Mouse (Mus musculus) heart, embryonic 16.5 days (tissue): Measurements from ENCODE around the gene Prkch. TPM values are rescaled to one million over a fixed set of nuclear protein-coding genes. Genes with fewer than 3 reads are reported as not detected.
A peak's percentile ranks its signal among the peaks of the same experiment; 100 is the strongest.
"Not testable (repeated sequence)": the region's sequence is repeated elsewhere in the genome, so short reads cannot be mapped to it uniquely, and the experiment has no call there.

Source experiments
- ATAC-seq: fragments of 200-750 bp; cut with Nextera tagmentation; replicated peaks from 2 replicates; pipeline ENCODE4 v1.8.0; 2017; ENCODE audit warnings: moderate number of reproducible peaks; ENCODE audit not compliant: insufficient read depth, low FRiP score; ENCODE audit errors: extremely low read depth
- H3K27ac ChIP-seq: fragments of 300-500 bp; sonication (generic); 2 replicates; pipeline ENCODE4 v1.5.1; 2014; ENCODE audit warnings: mild to moderate bottlenecking, low read length, control low read depth, moderate library complexity
- H3K27me3 ChIP-seq: fragments of 300-500 bp; sonication (generic); 2 replicates; pipeline ENCODE4 v1.6.1; 2014; ENCODE audit warnings: low read length, mixed read lengths; ENCODE audit not compliant: control insufficient read depth, insufficient read depth
- H3K36me3 ChIP-seq: fragments of 300-500 bp; sonication (generic); 2 replicates; pipeline ENCODE4 v1.6.1; 2014; ENCODE audit not compliant: control insufficient read depth, insufficient read depth
- H3K4me1 ChIP-seq: fragments of 300-500 bp; sonication (generic); 2 replicates; pipeline ENCODE4 v1.6.1; 2014; ENCODE audit warnings: low read length, mixed read lengths; ENCODE audit not compliant: control insufficient read depth, insufficient read depth
- H3K4me2 ChIP-seq: fragments of 300-500 bp; sonication (generic); 2 replicates; pipeline ENCODE4 v1.6.1; 2014; ENCODE audit warnings: low read depth, mild to moderate bottlenecking, control low read depth, low read length
- H3K4me3 ChIP-seq: fragments of 300-500 bp; sonication (generic); 2 replicates; pipeline ENCODE4 v1.5.1; 2014; ENCODE audit warnings: mild to moderate bottlenecking, control low read depth, low read length
- H3K9ac ChIP-seq: fragments of 300-500 bp; sonication (generic); 2 replicates; pipeline ENCODE4 v1.6.1; 2014; ENCODE audit warnings: low read length, control low read depth
- H3K9me3 ChIP-seq: fragments of 300-500 bp; sonication (generic); replicated peaks from 2 replicates; pipeline ENCODE4 v1.6.1; 2016; ENCODE audit warnings: low read length; ENCODE audit not compliant: control insufficient read depth
- WGBS: fragments of 180-500 bp; shearing (Covaris S2); extraction: QIAGEN DNeasy Blood & Tissue Kit; methylation state at CpG from one replicate; pipeline ENCODE4 v1.1.7; 2014; 5-methylcytosine and 5-hydroxymethylcytosine counted together
- polyA plus RNA-seq: library from polyadenylated mRNA; unstranded; fragments of >200 nt; fragmentation: Nextera tagmentation; extraction: Ambion mirVana; gene quantifications from 2 replicates; pipeline ENCODE4 v1.2.1, GENCODE M21; 2015

Gene Prkch
- polyA plus RNA-seq: 12.4 and 15.2 TPM in 2 replicates

- Histone ChIP-seq H3K27me3 (peaks cover 8% of the 10 kb centered on the region), H3K9me3 (no peaks in the 10 kb centered on the region), H3K36me3 (no peaks in the 10 kb centered on the region), H3K4me1 (0 out of 2 replicates have a peak, but pooled peaks cover 4% of the 10 kb centered on the region), H3K4me3 (peak within 1 kb of the TSS; percentile 87), H3K4me2 (peak within 1 kb of the TSS; percentile 88), H3K27ac (peak within 1 kb of the TSS; percentile 90), H3K9ac (peak within 1 kb of the TSS; percentile 93)
- peak; percentile 86 for ATAC-seq
- 0% methylated on average over 51 of the region's 61 CpGs for WGBS
Measured at GRCm38 (mm10) chr12:73584610-73585240, at the start of gene Prkch. Gene Prkch (plus strand): TSS chr12:73584796.

- Histone ChIP-seq H3K9ac (peak overlapping the region; percentile 32; the same call in 1 of the 2 replicates), H3K4me2 (peak overlapping the region; percentile 59), H3K36me3 (no peaks in the 10 kb centered on the region), H3K27me3 (peaks cover 5% of the 10 kb centered on the region), H3K9me3 (no peaks in the 10 kb centered on the region), H3K4me1 (peaks cover 3% of the 10 kb centered on the region; the same call in 1 of the 2 replicates), H3K27ac (no peak overlapping the region), H3K4me3 (peak overlapping the region; percentile 35)
- WGBS: 28% methylated on average over 17 of the region's 17 CpGs
- no peak for ATAC-seq
Measured at GRCm38 (mm10) chr12:73537499-73538138, 47.0 kb upstream of the Prkch start.

GRCm38 (mm10) chr12:73538139-73538508, 46.5 kb upstream of the Prkch start:
- H3K9ac ChIP-seq, H3K4me1 ChIP-seq, ATAC-seq, H3K36me3 ChIP-seq, H3K27me3 ChIP-seq, H3K9me3 ChIP-seq, H3K27ac ChIP-seq: not testable (repeated sequence)
- Histone ChIP-seq H3K4me2 (peak overlapping the region; percentile 59), H3K4me3 (peak overlapping the region; percentile 35)
- WGBS: 44% methylated on average over 3 of the region's 3 CpGs

GRCm38 (mm10) chr12:73539151-73539550, 45.4 kb upstream of the Prkch start:
- Histone ChIP-seq H3K4me1 (peaks cover 3% of the 10 kb centered on the region; the same call in 1 of the 2 replicates), H3K9ac (no peak overlapping the region), H3K27ac (no peak overlapping the region), H3K4me3 (no peak overlapping the region), H3K4me2 (no peak overlapping the region), H3K36me3 (no peaks in the 10 kb centered on the region), H3K9me3 (no peaks in the 10 kb centered on the region), H3K27me3 (peaks cover 14% of the 10 kb centered on the region)
- 12% methylated on average over 2 of the region's 2 CpGs for WGBS
- no peak for ATAC-seq

GRCm38 (mm10) chr12:73540402-73540801, 44.2 kb upstream of the Prkch start:
- no peaks in the 10 kb centered on the region for H3K9me3 ChIP-seq
- 82% methylated on average over 2 of the region's 2 CpGs for WGBS
- peaks cover 26% of the 10 kb centered on the region for H3K27me3 ChIP-seq
- H3K4me3 ChIP-seq: no peak overlapping the region
- peaks cover 6% of the 10 kb centered on the region; the same call in 1 of the 2 replicates for H3K4me1 ChIP-seq
- ATAC-seq: no peak
- H3K36me3 ChIP-seq: no peaks in the 10 kb centered on the region
- no peak overlapping the region for H3K27ac ChIP-seq
- no peak overlapping the region for H3K9ac ChIP-seq
- no peak overlapping the region for H3K4me2 ChIP-seq

- Histone ChIP-seq H3K9ac (no peak overlapping the region), H3K36me3 (no peaks in the 10 kb centered on the region), H3K9me3 (no peaks in the 10 kb centered on the region), H3K4me2 (no peak overlapping the region), H3K27ac (no peak overlapping the region), H3K4me3 (no peak overlapping the region), H3K4me1 (peaks cover 6% of the 10 kb centered on the region; the same call in 1 of the 2 replicates), H3K27me3 (peaks cover 50% of the 10 kb centered on the region)
- WGBS: 85% methylated on average over 5 of the region's 5 CpGs
- no peak for ATAC-seq
Measured at GRCm38 (mm10) chr12:73543191-73543590, 41.4 kb upstream of the Prkch start.

- H3K27me3 ChIP-seq: peaks cover 61% of the 10 kb centered on the region
- no peak for ATAC-seq
- no peaks in the 10 kb centered on the region for H3K9me3 ChIP-seq
- no peak overlapping the region for H3K27ac ChIP-seq
- WGBS: 12% methylated on average over 48 of the region's 48 CpGs
- peak overlapping the region; percentile 23 for H3K9ac ChIP-seq
- H3K4me2 ChIP-seq: peak overlapping the region; percentile 64
- H3K4me1 ChIP-seq: peaks cover 4% of the 10 kb centered on the region; the same call in 1 of the 2 replicates
- H3K4me3 ChIP-seq: peak overlapping the region; percentile 46
- no peaks in the 10 kb centered on the region for H3K36me3 ChIP-seq
Measured at GRCm38 (mm10) chr12:73544736-73545671, 39.6 kb upstream of the Prkch start.

- H3K36me3 ChIP-seq: no peaks in the 10 kb centered on the region
- under 1% methylated on average over 55 of the region's 55 CpGs for WGBS
- H3K9me3 ChIP-seq: no peaks in the 10 kb centered on the region
- H3K4me1 ChIP-seq: peaks cover 4% of the 10 kb centered on the region; the same call in 1 of the 2 replicates
- no peak overlapping the region for H3K27ac ChIP-seq
- H3K4me2 ChIP-seq: peak overlapping the region; percentile 64
- H3K9ac ChIP-seq: peak overlapping the region; percentile 23
- H3K27me3 ChIP-seq: peaks cover 67% of the 10 kb centered on the region
- peak; percentile 45; the same call in 1 of the 2 replicates for ATAC-seq
- peak overlapping the region; percentile 46 for H3K4me3 ChIP-seq
Measured at GRCm38 (mm10) chr12:73545672-73546085, 38.9 kb upstream of the Prkch start.
